8 mouse cellular contexts compared by ENCODE assay signal in genomic region chr3:88242531-88242930, GRCm38 (mm10). TPM values are rescaled to one million over a fixed set of nuclear protein-coding genes. Genes with fewer than 3 reads are reported as not detected.
DNase-seq lines count a peak whose midpoint lies in the region; TF ChIP-seq lines count a peak whose summit lies in the region.

No protein-coding gene starts in this region.

- H3K4me3 ChIP-seq in liver, adult 2 months (ENCODE audit: insufficient read depth, low read depth, low read length) = no peak overlapping the region

- H3K4me1 ChIP-seq in liver, adult 2 months (ENCODE audit: control insufficient read depth, insufficient read depth, low read length) = no peaks in the 10 kb centered on the region

- no peaks in the 10 kb centered on the region for H3K36me3 ChIP-seq in liver, adult 2 months (ENCODE audit: control insufficient read depth, insufficient read depth, low read length)

- H3K9ac ChIP-seq in liver, adult 2 months (ENCODE audit: low read depth, low read length) = no peak overlapping the region

- DNase-seq in 416B (ENCODE audit: low read depth) = peak; percentile 67
- peak; percentile 74 for DNase-seq in ZHBTc4 (ENCODE audit: low read depth, low spot score)
- DNase-seq in cerebellum, postnatal 36 days = peak; percentile 89 to 93
- peak; percentile 62 for DNase-seq in gastrocnemius, postnatal 14 days
- DNase-seq in kidney, adult 8-10 months = peak; percentile 52 to 79
- DNase-seq in liver, adult 2 months (ENCODE audit: extremely low read depth, low read depth, low spot score) = no peak
- DNase-seq in neural tube, embryonic 10.5 days (ENCODE audit: extremely low spot score, low spot score) = peak; percentile 82
- DNase-seq in testis, postnatal 14 days (ENCODE audit: low spot score) = peak; percentile 49

- H3K27me3 ChIP-seq in liver, adult 2 months (ENCODE audit: control insufficient read depth, insufficient read depth, low read length) = peaks cover 6% of the 10 kb centered on the region; the same call in 1 of the 2 replicates

- intact Hi-C loops in gastrocnemius, postnatal 14 days (cut with DNase I; ENCODE audit: low total_unique reads) = loop anchor here (10.0 kb wide), 1 partner anchor 228 kb away; no protein-coding TSS in a partner anchor

- peak; percentile 97 for TF ChIP-seq CTCF in liver, adult 2 months (IDR thresholded peaks at IDR 0.05; ENCODE audit: low read depth, low read length)

- H3K79me2 ChIP-seq in liver, adult 2 months (ENCODE audit: control insufficient read depth, insufficient read depth, low read length) = no peaks in the 10 kb centered on the region

- H3K27ac ChIP-seq in liver, adult 2 months (replicated peaks; ENCODE audit: insufficient read depth, low read depth, low read length) = no peak overlapping the region

- WGBS in liver, adult 2 months = 13% methylated on average over 13 of the region's 13 CpGs

- no peak for TF ChIP-seq POLR2A in liver, adult 2 months (IDR thresholded peaks at IDR 0.05; ENCODE audit: extremely low read depth, insufficient read depth, low read length)

RNA-seq across cellular contexts. Expression of gene Rhbg, which starts 12.0 kb away (rescaled TPM):
- total RNA-seq in gastrocnemius, postnatal 14 days (2021) = not detected
- 11.9 and 24.6 TPM in 2 replicates for total RNA-seq in liver, adult 2 months (2014; rRNA removed)
- 30.5 and 50.3 TPM in 2 replicates for polyA plus RNA-seq in liver, adult 2 months (2012; rRNA removed)

RNA-seq across cellular contexts. Expression of gene Gm38392, which starts 44.5 kb away (rescaled TPM):
- total RNA-seq in gastrocnemius, postnatal 14 days (2021) = under 1 TPM; 0.35 to 0.44 TPM
- not detected in 2 replicates for total RNA-seq in liver, adult 2 months (2014; rRNA removed)
- not detected in 2 replicates for polyA plus RNA-seq in liver, adult 2 months (2012; rRNA removed)

RNA-seq across cellular contexts. Expression of gene Tsacc, which starts 54.3 kb away (rescaled TPM):
- total RNA-seq in gastrocnemius, postnatal 14 days (2021) = 1 to 10 TPM; 5.8 to 8.5 TPM
- total RNA-seq in liver, adult 2 months (2014; rRNA removed) = 4.3 and 6.0 TPM in 2 replicates
- polyA plus RNA-seq in liver, adult 2 months (2012; rRNA removed) = 3.4 and 3.6 TPM in 2 replicates

RNA-seq across cellular contexts. Expression of gene Cct3, which starts 54.4 kb away (rescaled TPM):
- 100 to 1,000 TPM; 132 to 151 TPM for total RNA-seq in gastrocnemius, postnatal 14 days (2021)
- total RNA-seq in liver, adult 2 months (2014; rRNA removed) = 104 and 130 TPM in 2 replicates
- polyA plus RNA-seq in liver, adult 2 months (2012; rRNA removed) = 78.2 and 79.7 TPM in 2 replicates

Comparison
In these comparisons a context has a peak if more than half of its experiments do, and no peak if none do; other contexts are left out.
1. RNA of gene Rhbg, which starts 12.0 kb away (total RNA-seq): 11.9 to 24.6 TPM in liver, adult 2 months; not detected in gastrocnemius, postnatal 14 days; every median in the first group is over 10 times any median in the second.